Mouse (Mus musculus): ENCODE results near the gene Gm49388. TPM values are rescaled to one million over a fixed set of nuclear protein-coding genes. Genes with fewer than 3 reads are reported as not detected.

The Gm49388 gene
- total RNA-seq (2015; ENCODE audit: low replicate concordance) (7.5 TPM in 1 of 2 replicates, not detected in the other), total RNA-seq (2017; ENCODE audit: low replicate concordance) (2.0 and 5.3 TPM in 2 replicates)

DNA sequence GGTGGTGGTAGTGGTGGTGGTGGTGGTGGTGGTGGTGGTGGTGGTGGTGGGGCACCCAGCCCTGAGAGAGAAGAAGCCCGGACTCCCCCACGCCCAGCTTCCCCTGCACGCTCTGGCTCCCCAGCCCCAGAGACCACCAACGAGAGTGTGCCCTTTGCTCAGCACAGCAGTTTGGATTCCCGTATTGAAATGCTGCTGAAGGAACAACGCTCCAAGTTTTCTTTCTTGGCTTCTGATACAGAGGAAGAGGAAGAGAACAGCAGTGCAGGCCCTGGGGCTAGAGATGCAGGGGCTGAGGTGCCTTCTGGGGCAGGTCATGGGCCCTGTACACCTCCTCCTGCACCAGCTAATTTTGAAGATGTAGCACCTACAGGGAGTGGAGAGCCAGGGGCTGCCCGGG is at the start of gene Gm49388:
Gene Gm49388, plus strand, starts transcription at position 301 of the 400 bp plus-strand sequence.
- no peak for ATAC-seq (replicated peaks; ENCODE audit: low FRiP score, poor library complexity, severe bottlenecking)

GRCm38 (mm10) chr7:127744366-127745045 is 40.9 kb upstream of the Gm49388 start, which contains the start of gene Fbxl19:
TSS of gene Fbxl19 (plus strand) at chr7:127744543.
- 0 out of 2 replicates have a peak, but pooled peaks have one; percentile 25 for ATAC-seq (replicated peaks; ENCODE audit: low FRiP score, poor library complexity, severe bottlenecking)

- ATAC-seq (replicated peaks; ENCODE audit: low FRiP score, poor library complexity, severe bottlenecking) = peak; percentile 73
These were observed 40.2 kb upstream of the Gm49388 start for GRCm38 (mm10) chr7:127745251-127745651.

GRCm38 (mm10) chr7:127745652-127746493 is 39.5 kb upstream of the Gm49388 start:
- peak; percentile 58 for ATAC-seq (replicated peaks; ENCODE audit: low FRiP score, poor library complexity, severe bottlenecking)

- ATAC-seq (replicated peaks; ENCODE audit: low FRiP score, poor library complexity, severe bottlenecking) = no peak
These were observed 38.6 kb upstream of the Gm49388 start for GRCm38 (mm10) chr7:127746494-127747491.

- ATAC-seq (replicated peaks; ENCODE audit: low FRiP score, poor library complexity, severe bottlenecking) = no peak
These were observed 37.7 kb upstream of the Gm49388 start for GRCm38 (mm10) chr7:127747559-127748234.

- no peak for ATAC-seq (replicated peaks; ENCODE audit: low FRiP score, poor library complexity, severe bottlenecking)
These were observed 37.2 kb upstream of the Gm49388 start for GRCm38 (mm10) chr7:127748235-127748560.

GRCm38 (mm10) chr7:127750131-127751127 is 35.0 kb upstream of the Gm49388 start:
- no peak for ATAC-seq (replicated peaks; ENCODE audit: low FRiP score, poor library complexity, severe bottlenecking)

DNA sequence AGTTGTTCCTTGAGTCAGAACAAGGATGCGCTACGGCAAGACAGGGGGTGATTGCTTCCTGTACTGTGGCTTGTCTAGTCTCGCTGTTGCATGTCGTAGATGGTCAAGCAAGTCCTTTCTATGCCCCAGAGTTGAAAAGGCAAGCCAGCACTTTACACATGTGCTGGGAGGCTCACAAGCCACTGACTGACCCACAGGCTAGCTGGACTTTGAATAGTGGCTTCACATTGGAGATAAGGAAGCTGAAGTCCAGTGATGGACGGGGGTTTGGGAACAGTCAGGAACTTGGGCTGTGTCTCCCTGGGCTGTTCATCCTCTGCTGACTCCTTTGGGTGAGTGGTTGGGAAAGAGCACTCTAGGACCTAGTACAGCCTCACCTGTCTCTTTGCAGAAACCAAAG is 33.8 kb upstream of the Gm49388 start:
- ATAC-seq (replicated peaks; ENCODE audit: low FRiP score, poor library complexity, severe bottlenecking) = no peak

DNA sequence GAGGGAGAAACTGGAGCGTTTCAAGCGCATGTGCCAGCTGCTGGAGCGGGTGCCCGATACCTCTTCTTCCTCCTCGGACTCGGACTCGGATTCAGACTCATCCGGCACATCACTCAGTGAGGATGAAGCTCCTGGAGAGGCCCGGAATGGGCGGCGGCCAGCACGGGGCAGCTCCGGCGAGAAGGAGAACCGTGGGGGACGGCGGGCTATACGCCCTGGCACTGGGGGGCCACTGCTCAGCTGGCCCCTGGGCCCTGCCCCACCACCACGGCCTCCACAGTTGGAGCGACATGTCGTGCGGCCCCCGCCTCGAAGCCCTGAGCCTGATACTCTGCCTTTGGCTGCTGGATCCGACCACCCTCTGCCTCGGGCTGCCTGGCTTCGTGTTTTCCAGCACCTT is 33.3 kb upstream of the Gm49388 start:
- ATAC-seq (replicated peaks; ENCODE audit: low FRiP score, poor library complexity, severe bottlenecking) = no peak

DNA sequence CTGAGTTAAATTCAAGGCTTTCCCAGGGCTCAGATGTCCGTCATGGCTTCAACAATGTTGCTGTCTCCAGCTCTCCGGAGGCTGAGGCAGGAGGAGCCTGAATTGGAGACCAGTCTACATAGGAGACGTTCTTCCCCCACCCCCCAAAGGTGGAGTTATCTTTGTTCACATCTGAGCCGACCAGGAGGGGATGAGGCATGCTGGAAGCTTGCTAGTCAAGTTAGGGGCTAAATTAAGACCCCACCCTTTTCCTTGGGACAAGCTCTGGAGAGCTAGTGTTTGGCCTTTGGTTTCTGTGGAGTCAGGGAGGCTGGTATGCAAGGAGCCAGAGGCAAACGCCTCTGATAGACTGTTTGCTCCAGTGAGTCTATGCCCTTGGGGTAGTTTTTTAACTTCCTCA is 32.2 kb upstream of the Gm49388 start:
- no peak for ATAC-seq (replicated peaks; ENCODE audit: low FRiP score, poor library complexity, severe bottlenecking)

GRCm38 (mm10) chr7:127753741-127754140 is 31.7 kb upstream of the Gm49388 start:
- no peak for ATAC-seq (replicated peaks; ENCODE audit: low FRiP score, poor library complexity, severe bottlenecking)

GRCm38 (mm10) chr7:127759716-127760115 is 25.7 kb upstream of the Gm49388 start:
- ATAC-seq (replicated peaks; ENCODE audit: low FRiP score, poor library complexity, severe bottlenecking) = no peak

GRCm38 (mm10) chr7:127760478-127760877 is 24.9 kb upstream of the Gm49388 start:
- ATAC-seq (replicated peaks; ENCODE audit: low FRiP score, poor library complexity, severe bottlenecking) = no peak

DNA sequence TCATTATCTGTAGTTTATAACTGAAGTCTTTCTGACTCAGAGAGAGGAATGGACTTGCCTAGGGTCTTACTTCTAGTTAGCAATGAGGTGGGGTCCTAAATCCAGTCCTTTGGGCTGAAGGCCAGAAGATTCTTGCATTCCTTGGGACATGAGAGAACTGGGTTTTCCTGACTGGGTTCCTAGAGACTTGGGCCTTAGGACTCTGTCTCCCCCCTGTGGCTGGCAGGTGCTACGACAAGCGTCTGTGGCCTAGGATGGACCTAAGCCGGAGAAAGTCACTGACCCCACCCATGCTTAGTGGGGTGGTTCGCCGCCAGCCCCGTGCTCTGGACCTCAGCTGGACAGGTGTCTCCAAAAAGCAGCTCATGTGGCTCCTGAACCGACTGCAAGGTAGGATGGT is 24.4 kb upstream of the Gm49388 start:
- ATAC-seq (replicated peaks; ENCODE audit: low FRiP score, poor library complexity, severe bottlenecking) = peak; percentile 94

DNA sequence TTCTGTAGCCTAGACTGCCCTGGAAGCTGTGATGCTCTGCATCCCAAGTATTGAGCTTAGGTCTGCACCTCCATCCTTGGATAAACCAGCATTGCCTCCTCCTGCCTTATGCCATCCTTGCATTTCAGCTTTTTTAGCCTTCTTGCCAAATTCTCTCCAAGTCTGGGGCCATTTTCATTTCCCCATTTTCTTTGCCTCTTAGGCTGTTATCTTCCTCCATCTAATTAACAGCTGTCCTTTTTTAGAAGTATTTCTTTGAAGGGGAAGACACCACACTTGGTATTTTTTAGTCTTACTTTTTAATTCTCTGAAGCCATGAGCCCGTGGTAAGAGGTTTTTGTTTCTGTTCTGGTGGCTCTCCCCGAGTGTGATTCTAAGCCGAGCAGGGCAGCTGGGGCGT is 21.8 kb upstream of the Gm49388 start:
- no peak for ATAC-seq (replicated peaks; ENCODE audit: low FRiP score, poor library complexity, severe bottlenecking)

GRCm38 (mm10) chr7:127765756-127766155 is 19.7 kb upstream of the Gm49388 start:
- no peak for ATAC-seq (replicated peaks; ENCODE audit: low FRiP score, poor library complexity, severe bottlenecking)
